Mouse (Mus musculus) midbrain, embryonic 10.5 days (tissue): ENCODE measurements at regions not wholly inside any gene's neighbourhood (a gene's known extent, or its start where the extent isn't known, plus 50 kb on each side); places are given as distances from the start of the nearest gene placed in this dataset.
"Not testable (repeated sequence)": the region's sequence is repeated elsewhere in the genome, so short reads cannot be mapped to it uniquely, and the experiment has no call there.

Source experiments
- DNase-seq: peaks from one replicate; pipeline ENCODE4 v3.0.0-alpha.2; 2017; ENCODE audit warnings: low spot score
- H3K27ac ChIP-seq: fragments of 300-500 bp; sonication (generic); replicated peaks from 2 replicates; pipeline ENCODE4 v1.5.1; 2016; ENCODE audit warnings: mild to moderate bottlenecking
- H3K27me3 ChIP-seq: fragments of 300-500 bp; sonication (generic); 2 replicates; pipeline ENCODE4 v1.6.1; 2016; ENCODE audit warnings: low read depth, mild to moderate bottlenecking; ENCODE audit not compliant: poor library complexity, severe bottlenecking
- H3K36me3 ChIP-seq: fragments of 300-500 bp; sonication (generic); 2 replicates; pipeline ENCODE4 v1.6.1; 2016; ENCODE audit warnings: mild to moderate bottlenecking, moderate library complexity
- H3K4me1 ChIP-seq: fragments of 300-500 bp; sonication (generic); 2 replicates; pipeline ENCODE4 v1.6.1; 2016
- H3K4me3 ChIP-seq: fragments of 300-500 bp; sonication (generic); 2 replicates; pipeline ENCODE4 v1.5.1; 2016; ENCODE audit warnings: mild to moderate bottlenecking, moderate library complexity
- H3K9me3 ChIP-seq: fragments of 300-500 bp; sonication (generic); replicated peaks from 2 replicates; pipeline ENCODE4 v1.6.1; 2016; ENCODE audit warnings: mild to moderate bottlenecking
- WGBS: fragments of 180-500 bp; shearing (Covaris S2); methylation state at CpG from one replicate; pipeline ENCODE4 v1.1.7; 2016; 5-methylcytosine and 5-hydroxymethylcytosine counted together

GRCm38 (mm10) chr12:113597163-113597562 is 53.5 kb downstream of the Adam6a start:
- H3K4me1 ChIP-seq, H3K36me3 ChIP-seq, H3K27ac ChIP-seq, H3K4me3 ChIP-seq, DNase-seq, H3K27me3 ChIP-seq: not testable (repeated sequence)
- whole genome bisulfite sequencing, result 79% methylated on average over 5 of the region's 5 CpGs
- H3K9me3 ChIP-seq, result peaks cover 35% of the 10 kb centered on the region; the same call in 1 of the 2 replicates

GRCm38 (mm10) chr12:113610924-113611323 is 67.2 kb downstream of the Adam6a start:
- 44% methylated on average over 4 of the region's 4 CpGs for WGBS
- Histone ChIP-seq H3K4me3 (no peak overlapping the region), H3K4me1 (no peaks in the 10 kb centered on the region), H3K27ac (no peak overlapping the region), H3K36me3 (no peaks in the 10 kb centered on the region), H3K27me3 (no peaks in the 10 kb centered on the region), H3K9me3 (peaks cover 15% of the 10 kb centered on the region)
- peak; percentile 12 for DNase-seq

- not testable (repeated sequence) for H3K4me3 ChIP-seq, H3K27me3 ChIP-seq, H3K4me1 ChIP-seq, H3K36me3 ChIP-seq, H3K27ac ChIP-seq, DNase-seq
- WGBS, result 47% methylated on average over 4 of the region's 4 CpGs
- H3K9me3 ChIP-seq, result peaks cover 13% of the 10 kb centered on the region; the same call in 1 of the 2 replicates
These were observed 81.5 kb downstream of the Adam6a start for GRCm38 (mm10) chr12:113625221-113625620.

GRCm38 (mm10) chr12:113630803-113631202 is 87.1 kb downstream of the Adam6a start:
- not testable (repeated sequence) for H3K4me3 ChIP-seq, DNase-seq, H3K4me1 ChIP-seq, H3K27ac ChIP-seq, H3K27me3 ChIP-seq, H3K36me3 ChIP-seq
- 92% methylated on average over 14 of the region's 14 CpGs for WGBS
- peaks cover 22% of the 10 kb centered on the region for H3K9me3 ChIP-seq
